Mouse (Mus musculus): ENCODE data around the gene Lrrtm1. TPM values are rescaled to one million over a fixed set of nuclear protein-coding genes. Genes with fewer than 3 reads are reported as not detected.

Lrrtm1 gene
- polyA plus RNA-seq, 1 experiment = not detected

DNA sequence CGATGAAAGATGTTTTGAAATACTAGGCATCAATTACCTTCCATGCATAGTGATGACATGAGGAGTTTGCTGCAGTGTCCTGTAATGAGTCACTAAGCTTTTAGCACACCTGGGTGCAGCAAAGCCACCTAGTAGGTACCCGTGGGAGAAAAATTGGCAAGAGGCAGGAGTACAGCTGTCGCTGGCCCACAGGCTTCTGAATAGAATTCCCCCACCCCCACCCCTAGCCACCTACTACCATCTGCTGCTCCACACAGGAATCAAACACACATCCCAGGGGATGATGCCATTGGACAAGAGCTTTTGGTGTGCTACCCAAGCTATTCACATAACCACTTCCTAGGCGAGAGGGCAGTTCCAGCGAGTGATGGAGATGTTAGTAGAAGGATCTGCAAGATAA is 36.3 kb downstream of the Lrrtm1 start:
- H3K27ac ChIP-seq (ENCODE audit: control insufficient read depth, insufficient read depth, low read depth, low read length, poor library complexity) = no peak overlapping the region
- no peak overlapping the region for H3K4me3 ChIP-seq (replicated peaks; ENCODE audit: control insufficient read depth, low read depth, low read length)
- TF ChIP-seq CTCF (IDR thresholded peaks at IDR 0.05; ENCODE audit: control insufficient read depth, insufficient read depth, low read length) (no peak), POLR2A (IDR thresholded peaks at IDR 0.05; ENCODE audit: borderline replicate concordance, control insufficient read depth, low read depth, low read length) (no peak)
- no peaks in the 10 kb centered on the region for H3K4me1 ChIP-seq (ENCODE audit: control insufficient read depth, insufficient read depth, low read length)
- WGBS = 83% methylated on average over 5 of the region's 5 CpGs

GRCm38 (mm10) chr6:77286317-77286716 is 43.8 kb downstream of the Lrrtm1 start:
- H3K4me3 ChIP-seq (replicated peaks; ENCODE audit: control insufficient read depth, low read depth, low read length) = no peak overlapping the region
- H3K27ac ChIP-seq (ENCODE audit: control insufficient read depth, insufficient read depth, low read depth, low read length, poor library complexity) = no peak overlapping the region
- H3K4me1 ChIP-seq (ENCODE audit: control insufficient read depth, insufficient read depth, low read length) = no peaks in the 10 kb centered on the region
- TF ChIP-seq POLR2A (IDR thresholded peaks at IDR 0.05; ENCODE audit: borderline replicate concordance, control insufficient read depth, low read depth, low read length) = no peak
- TF ChIP-seq CTCF (IDR thresholded peaks at IDR 0.05; ENCODE audit: control insufficient read depth, insufficient read depth, low read length) = no peak
- 73% methylated on average over 5 of the region's 5 CpGs for WGBS

DNA sequence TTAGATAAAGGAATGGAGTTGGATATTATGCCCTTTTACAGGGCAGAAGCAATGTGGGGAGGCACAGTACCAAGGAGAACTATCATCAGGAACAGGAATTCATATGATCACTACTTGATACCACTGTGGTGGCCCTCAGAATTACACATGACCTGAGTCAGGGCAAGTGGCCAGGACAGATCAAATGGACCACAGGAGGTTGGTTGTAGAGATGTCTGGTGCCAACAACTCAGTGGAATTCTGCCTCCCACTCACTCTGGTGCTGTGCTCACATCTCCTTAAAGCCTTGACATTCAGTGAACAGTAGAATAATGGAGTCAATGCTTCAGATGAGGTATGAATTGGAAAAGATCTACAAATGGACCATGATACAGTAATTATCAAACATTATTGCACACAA is 45.9 kb downstream of the Lrrtm1 start:
- Histone ChIP-seq H3K27ac (ENCODE audit: control insufficient read depth, insufficient read depth, low read depth, low read length, poor library complexity) (no peak overlapping the region), H3K4me1 (ENCODE audit: control insufficient read depth, insufficient read depth, low read length) (no peaks in the 10 kb centered on the region), H3K4me3 (replicated peaks; ENCODE audit: control insufficient read depth, low read depth, low read length) (no peak overlapping the region)
- TF ChIP-seq CTCF (IDR thresholded peaks at IDR 0.05; ENCODE audit: control insufficient read depth, insufficient read depth, low read length) = no peak
- TF ChIP-seq POLR2A (IDR thresholded peaks at IDR 0.05; ENCODE audit: borderline replicate concordance, control insufficient read depth, low read depth, low read length) = no peak

DNA sequence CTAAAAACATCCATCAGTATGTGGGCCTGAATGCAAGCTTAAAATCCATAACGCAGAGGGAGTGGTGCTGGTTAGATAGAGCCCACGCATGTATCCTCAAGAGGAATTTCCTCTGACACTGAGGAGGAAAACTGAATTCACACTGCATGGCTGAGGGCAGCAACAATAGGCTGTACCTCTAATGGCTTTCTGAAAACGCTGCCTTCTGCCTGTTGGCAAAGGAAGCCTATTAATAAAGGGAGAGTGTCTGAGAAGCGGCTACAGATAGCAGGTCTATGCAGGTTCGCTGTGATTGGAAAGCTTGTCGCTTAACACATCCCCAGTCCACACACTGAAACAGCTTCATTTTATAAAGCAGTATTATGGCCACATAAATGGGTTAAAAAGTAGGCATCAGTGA is 48.9 kb downstream of the Lrrtm1 start:
- Histone ChIP-seq H3K4me1 (ENCODE audit: control insufficient read depth, insufficient read depth, low read length) (no peaks in the 10 kb centered on the region), H3K27ac (ENCODE audit: control insufficient read depth, insufficient read depth, low read depth, low read length, poor library complexity) (no peak overlapping the region), H3K4me3 (replicated peaks; ENCODE audit: control insufficient read depth, low read depth, low read length) (no peak overlapping the region)
- TF ChIP-seq POLR2A (IDR thresholded peaks at IDR 0.05; ENCODE audit: borderline replicate concordance, control insufficient read depth, low read depth, low read length) (no peak), CTCF (IDR thresholded peaks at IDR 0.05; ENCODE audit: control insufficient read depth, insufficient read depth, low read length) (no peak)
- WGBS = 66% methylated on average over 6 of the region's 6 CpGs

DNA sequence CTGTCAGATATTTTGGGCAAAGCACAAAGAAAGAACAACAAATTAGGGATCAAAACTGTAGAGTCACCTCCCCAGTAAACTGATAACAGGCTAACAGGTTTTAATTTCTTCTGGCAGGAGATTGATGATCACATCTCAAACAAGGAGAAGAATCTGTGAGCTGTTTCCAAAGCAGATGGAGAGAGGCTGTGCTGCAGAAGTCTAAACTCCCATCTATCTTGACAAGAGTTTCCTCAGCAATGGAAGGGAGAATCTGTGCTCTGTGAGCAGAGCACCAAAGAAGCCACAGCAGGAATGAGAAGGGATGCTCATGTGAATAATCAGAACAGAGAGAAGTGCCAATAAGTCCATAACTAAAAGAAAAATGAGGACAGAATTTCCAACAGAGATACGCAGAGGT is 58.8 kb downstream of the Lrrtm1 start:
- no peaks in the 10 kb centered on the region for H3K4me1 ChIP-seq (ENCODE audit: control insufficient read depth, insufficient read depth, low read length)
- no peak overlapping the region for H3K27ac ChIP-seq (ENCODE audit: control insufficient read depth, insufficient read depth, low read depth, low read length, poor library complexity)
- 67% methylated on average over 1 of the region's 1 CpGs for WGBS
- H3K4me3 ChIP-seq (replicated peaks; ENCODE audit: control insufficient read depth, low read depth, low read length) = no peak overlapping the region
- TF ChIP-seq CTCF (IDR thresholded peaks at IDR 0.05; ENCODE audit: control insufficient read depth, insufficient read depth, low read length) (no peak), POLR2A (IDR thresholded peaks at IDR 0.05; ENCODE audit: borderline replicate concordance, control insufficient read depth, low read depth, low read length) (no peak)

DNA sequence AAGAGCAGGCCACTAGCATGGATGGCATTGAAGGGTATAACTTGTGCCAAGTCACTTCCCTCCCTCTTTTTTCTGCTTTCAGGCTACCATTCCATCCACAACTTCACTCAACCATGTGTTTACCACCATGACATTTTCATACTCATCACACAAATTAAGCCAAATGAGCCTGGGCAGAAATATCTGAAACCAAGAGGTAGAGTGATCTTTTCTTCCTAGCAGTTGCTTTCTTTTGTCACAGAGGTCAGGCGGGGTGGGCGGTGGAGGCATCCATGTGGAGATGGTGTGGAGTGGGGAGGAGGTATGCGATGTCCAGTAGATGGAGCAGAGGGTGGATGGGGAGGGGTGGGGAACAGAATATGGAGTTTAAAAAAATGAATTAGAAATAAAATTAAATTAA is 64.3 kb downstream of the Lrrtm1 start:
- Histone ChIP-seq H3K27ac (ENCODE audit: control insufficient read depth, insufficient read depth, low read depth, low read length, poor library complexity) (no peak overlapping the region), H3K4me1 (ENCODE audit: control insufficient read depth, insufficient read depth, low read length) (no peaks in the 10 kb centered on the region), H3K4me3 (replicated peaks; ENCODE audit: control insufficient read depth, low read depth, low read length) (no peak overlapping the region)
- 92% methylated on average over 3 of the region's 3 CpGs for WGBS
- TF ChIP-seq POLR2A (IDR thresholded peaks at IDR 0.05; ENCODE audit: borderline replicate concordance, control insufficient read depth, low read depth, low read length) (no peak), CTCF (IDR thresholded peaks at IDR 0.05; ENCODE audit: control insufficient read depth, insufficient read depth, low read length) (no peak)

Measured in bone marrow, adult 2 months (tissue).